In genomic region chr8:88646837-88647778, GRCm38 (mm10) we compare ENCODE assay signal across 8 mouse cellular contexts. TPM values are rescaled to one million over a fixed set of nuclear protein-coding genes. Genes with fewer than 3 reads are reported as not detected.
DNase-seq lines count a peak whose midpoint lies in the region; ATAC-seq and TF ChIP-seq lines count a peak whose summit lies in the region.

Gene Nod2 (plus strand): TSS chr8:88647315.

- in situ Hi-C loops in CH12.LX (cut with MboI; ENCODE audit: low pct_ligation_motif_present, low pct_unique_long_range_greater_than_20kb, low sequenced_read_pairs), result no loop called here

- H3K9ac ChIP-seq in CH12.LX (ENCODE audit: insufficient read depth, low read depth), result peak within 1 kb of the TSS; percentile 37
- H3K9ac ChIP-seq in embryonic facial prominence, embryonic 15.5 days, result peak within 1 kb of the TSS; percentile 35
- peak within 1 kb of the TSS; percentile 52 for H3K9ac ChIP-seq in heart, embryonic 12.5 days
- H3K9ac ChIP-seq in kidney, embryonic 14.5 days (ENCODE audit: low read depth, low read length), result peak within 1 kb of the TSS; percentile 55
- H3K9ac ChIP-seq in lung, postnatal 0 days (replicated peaks; ENCODE audit: low read depth), result peak within 1 kb of the TSS; percentile 26; the same call in 1 of the 2 replicates

- dilution Hi-C loops in CH12.LX (cut with MboI; ENCODE audit: extremely low pct_ligation_motif_present, extremely low pct_unique_long_range_greater_than_20kb, low sequenced_read_pairs), result no loop called here

- peak within 1 kb of the TSS; percentile 55 to 78 (median 65) for H3K4me3 ChIP-seq in CH12.LX (replicated peaks in 1 of 3; ENCODE audit: low read depth in 2 of 3, low read length in 2 of 3, poor library complexity in 1 of 3)
- peak within 1 kb of the TSS; percentile 43 for H3K4me3 ChIP-seq in embryonic facial prominence, embryonic 15.5 days (replicated peaks)
- peak within 1 kb of the TSS; percentile 45 for H3K4me3 ChIP-seq in heart, embryonic 12.5 days
- peak within 1 kb of the TSS; percentile 40 for H3K4me3 ChIP-seq in kidney, embryonic 14.5 days (ENCODE audit: low read length)
- peak within 1 kb of the TSS; percentile 36 for H3K4me3 ChIP-seq in lung, postnatal 0 days (ENCODE audit: low read depth, low read length)

- H3K4me2 ChIP-seq in CH12.LX (ENCODE audit: insufficient read depth, low read depth, poor library complexity, severe bottlenecking), result peak within 1 kb of the TSS; percentile 86
- H3K4me2 ChIP-seq in embryonic facial prominence, embryonic 15.5 days (replicated peaks), result peak within 1 kb of the TSS; percentile 65
- H3K4me2 ChIP-seq in heart, embryonic 12.5 days, result peak within 1 kb of the TSS; percentile 82
- H3K4me2 ChIP-seq in kidney, embryonic 14.5 days (replicated peaks; ENCODE audit: low read depth, low read length), result peak within 1 kb of the TSS; percentile 73
- H3K4me2 ChIP-seq in lung, postnatal 0 days (replicated peaks; ENCODE audit: low read depth, low read length), result peak within 1 kb of the TSS; percentile 69

- no peak; the same call in 1 of the 2 replicates for TF ChIP-seq EP300 in CH12.LX (IDR thresholded peaks at IDR 0.05; ENCODE audit: low read length)
- no peak for TF ChIP-seq EP300 in lung, postnatal 0 days (IDR thresholded peaks at IDR 0.05)

- DNase-seq in CH12.LX (ENCODE audit: extremely low read depth), result peak; percentile 82
- DNase-seq in adrenal gland, postnatal 4 days (ENCODE audit: low spot score in 2 of 2), result peak; percentile 54 to 67
- peak; percentile 88 for DNase-seq in lung, postnatal 0 days (ENCODE audit: low spot score)
- peak; percentile 66 for DNase-seq in ovary, adult 18-20 months (ENCODE audit: low spot score)
- peak; percentile 79 for DNase-seq in thymus, postnatal 25 days

- H3K4me1 ChIP-seq in CH12.LX (ENCODE audit: control insufficient read depth in 1 of 2, insufficient read depth in 2 of 2), result peaks cover 23 to 78% of the 10 kb centered on the region in 2 experiments
- H3K4me1 ChIP-seq in embryonic facial prominence, embryonic 15.5 days, result peaks cover 32% of the 10 kb centered on the region
- peaks cover 13% of the 10 kb centered on the region for H3K4me1 ChIP-seq in heart, embryonic 12.5 days (replicated peaks)
- peaks cover 4% of the 10 kb centered on the region; the same call in 1 of the 2 replicates for H3K4me1 ChIP-seq in kidney, embryonic 14.5 days (ENCODE audit: control insufficient read depth, insufficient read depth, low read length)
- H3K4me1 ChIP-seq in lung, postnatal 0 days (ENCODE audit: insufficient read depth, low read depth, low read length), result peaks cover 10% of the 10 kb centered on the region

- peaks cover 34% of the 10 kb centered on the region for H3K79me2 ChIP-seq in CH12.LX (replicated peaks; ENCODE audit: control insufficient read depth, extremely low read depth, insufficient read depth, poor library complexity, severe bottlenecking)

- H3K36me3 ChIP-seq in CH12.LX (replicated peaks in 1 of 2; ENCODE audit: control insufficient read depth in 1 of 2, insufficient read depth in 1 of 2, low read length in 1 of 2), result peaks cover 0 to 3% of the 10 kb centered on the region in 2 experiments
- no peaks in the 10 kb centered on the region for H3K36me3 ChIP-seq in embryonic facial prominence, embryonic 15.5 days
- H3K36me3 ChIP-seq in heart, embryonic 12.5 days, result no peaks in the 10 kb centered on the region
- no peaks in the 10 kb centered on the region for H3K36me3 ChIP-seq in kidney, embryonic 14.5 days (ENCODE audit: control insufficient read depth, insufficient read depth, low read length)
- H3K36me3 ChIP-seq in lung, postnatal 0 days (ENCODE audit: insufficient read depth, low read length), result no peaks in the 10 kb centered on the region

- 7% methylated on average over 33 of the region's 33 CpGs for WGBS in embryonic facial prominence, embryonic 15.5 days
- 12% methylated on average over 33 of the region's 33 CpGs for WGBS in heart, embryonic 12.5 days
- WGBS in kidney, embryonic 14.5 days, result 9% methylated on average over 33 of the region's 33 CpGs
- 9% methylated on average over 33 of the region's 33 CpGs for WGBS in lung, postnatal 0 days

- ATAC-seq in embryonic facial prominence, embryonic 15.5 days (ENCODE audit: insufficient number of reproducible peaks, low FRiP score, low TSS enrichment, low read depth), result peak; percentile 83
- peak; percentile 82; the same call in 1 of the 2 replicates for ATAC-seq in heart, embryonic 12.5 days (ENCODE audit: insufficient number of reproducible peaks, low FRiP score)
- ATAC-seq in kidney, embryonic 14.5 days (ENCODE audit: low FRiP score, low TSS enrichment), result peak; percentile 93
- ATAC-seq in lung, postnatal 0 days, result peak; percentile 95

- H3K9me3 ChIP-seq in CH12.LX (replicated peaks; ENCODE audit: low read length), result peaks cover 3% of the 10 kb centered on the region
- no peaks in the 10 kb centered on the region for H3K9me3 ChIP-seq in embryonic facial prominence, embryonic 15.5 days (replicated peaks)
- no peaks in the 10 kb centered on the region for H3K9me3 ChIP-seq in heart, embryonic 12.5 days (replicated peaks)
- no peaks in the 10 kb centered on the region for H3K9me3 ChIP-seq in kidney, embryonic 14.5 days (ENCODE audit: control insufficient read depth, low read length)
- H3K9me3 ChIP-seq in lung, postnatal 0 days (ENCODE audit: low read length), result no peaks in the 10 kb centered on the region

- no peak; a peak in 1 of 4 replicates for TF ChIP-seq CTCF in CH12.LX (conservative IDR thresholded peaks at IDR 0.05 in 1 of 2, IDR thresholded peaks at IDR 0.05 in 1 of 2; ENCODE audit: low read depth in 2 of 2, low read length in 2 of 2)
- no peak for TF ChIP-seq CTCF in lung, postnatal 0 days (IDR thresholded peaks at IDR 0.05)

- no peak for TF ChIP-seq RAD21 in CH12.LX (IDR thresholded peaks at IDR 0.05; ENCODE audit: low read depth, low read length)

- H3K27ac ChIP-seq in CH12.LX (ENCODE audit: insufficient read depth, low read depth), result peak within 1 kb of the TSS; percentile 94
- H3K27ac ChIP-seq in embryonic facial prominence, embryonic 15.5 days (replicated peaks), result no peak within 1 kb of the TSS
- no peak within 1 kb of the TSS for H3K27ac ChIP-seq in heart, embryonic 12.5 days (ENCODE audit: poor library complexity, severe bottlenecking)
- H3K27ac ChIP-seq in kidney, embryonic 14.5 days (ENCODE audit: low read depth, low read length), result no peak within 1 kb of the TSS
- H3K27ac ChIP-seq in lung, postnatal 0 days (ENCODE audit: low read length), result no peak within 1 kb of the TSS

- TF ChIP-seq POLR2A in CH12.LX (IDR thresholded peaks at IDR 0.05; ENCODE audit: low read depth, low read length), result peak; percentile 75

- H3K27me3 ChIP-seq in CH12.LX (replicated peaks), result no peaks in the 10 kb centered on the region
- H3K27me3 ChIP-seq in embryonic facial prominence, embryonic 15.5 days, result no peaks in the 10 kb centered on the region
- H3K27me3 ChIP-seq in heart, embryonic 12.5 days (replicated peaks), result peaks cover 29% of the 10 kb centered on the region
- no peaks in the 10 kb centered on the region; the same call in 1 of the 2 replicates for H3K27me3 ChIP-seq in kidney, embryonic 14.5 days (ENCODE audit: control insufficient read depth, insufficient read depth, low read length)
- no peaks in the 10 kb centered on the region for H3K27me3 ChIP-seq in lung, postnatal 0 days (replicated peaks; ENCODE audit: insufficient read depth, low read length)

TF ChIP-seq in CH12.LX, 34 proteins besides CTCF, POLR2A, EP300 and RAD21 (continues in another document):
- TF ChIP-seq E2F4 (IDR thresholded peaks at IDR 0.05; ENCODE audit: insufficient replicate concordance, low read depth, low read length), result no peak
- peak; percentile 54; the same call in 1 of the 2 replicates for TF ChIP-seq TCF12 (IDR thresholded peaks at IDR 0.05; ENCODE audit: low read depth, low read length)
- TF ChIP-seq RCOR1 (conservative IDR thresholded peaks at IDR 0.05; ENCODE audit: low read depth, low read length), result no peak
- TF ChIP-seq CHD2 (IDR thresholded peaks at IDR 0.05; ENCODE audit: low read length), result peak; percentile 20; the same call in 1 of the 2 replicates
- 0 out of 2 replicates have a peak, but pooled peaks have one; percentile 30 for TF ChIP-seq CHD1 (IDR thresholded peaks at IDR 0.05; ENCODE audit: low read depth, low read length)
- TF ChIP-seq TBP (conservative IDR thresholded peaks at IDR 0.05; ENCODE audit: low read depth, low read length), result no peak
- TF ChIP-seq ETS1 (conservative IDR thresholded peaks at IDR 0.05; ENCODE audit: low read depth, low read length), result peak; percentile 58; the same call in 1 of the 2 replicates
- peak; percentile 52; the same call in 1 of the 2 replicates for TF ChIP-seq MAZ (IDR thresholded peaks at IDR 0.05; ENCODE audit: low read depth, low read length)
- no peak for TF ChIP-seq ZKSCAN1 (IDR thresholded peaks at IDR 0.05; ENCODE audit: borderline replicate concordance, low read depth, low read length)
- TF ChIP-seq ZMIZ1 (IDR thresholded peaks at IDR 0.05; ENCODE audit: low read depth, low read length), result peak; percentile 58
- TF ChIP-seq USF1 (IDR thresholded peaks at IDR 0.05; ENCODE audit: low read depth, low read length), result no peak
- no peak for TF ChIP-seq POLR2AphosphoS2 (IDR thresholded peaks at IDR 0.05; ENCODE audit: low read depth, low read length)
- no peak for TF ChIP-seq USF2 (conservative IDR thresholded peaks at IDR 0.05; ENCODE audit: low read depth, low read length)
- peak; percentile 2; the same call in 1 of the 2 replicates for TF ChIP-seq MAX (IDR thresholded peaks at IDR 0.05; ENCODE audit: low read length)
- TF ChIP-seq SMC3 (IDR thresholded peaks at IDR 0.05; ENCODE audit: low read depth, low read length), result no peak
- TF ChIP-seq MEF2A (IDR thresholded peaks at IDR 0.05; ENCODE audit: borderline replicate concordance, low read depth, low read length), result no peak
- no peak for TF ChIP-seq HCFC1 (IDR thresholded peaks at IDR 0.05; ENCODE audit: low read depth, low read length)
- no peak for TF ChIP-seq UBTF (IDR thresholded peaks at IDR 0.05; ENCODE audit: low read depth, low read length)
- TF ChIP-seq PAX5 (IDR thresholded peaks at IDR 0.05; ENCODE audit: low read length), result no peak
- TF ChIP-seq NELFE (IDR thresholded peaks at IDR 0.05; ENCODE audit: low read depth, low read length), result peak; percentile 43
- no peak for TF ChIP-seq JUND (conservative IDR thresholded peaks at IDR 0.05; ENCODE audit: low read depth, low read length)

RNA-seq across cellular contexts. Expression of gene Nod2, which starts in this region (rescaled TPM):
- 10.9 and 11.7 TPM in 2 replicates for total RNA-seq in CH12.LX (2012; rRNA removed)
- total RNA-seq in CH12.LX (2014; rRNA removed), result 3.5 and 4.3 TPM in 2 replicates
- polyA plus RNA-seq in CH12.LX (2012; ENCODE audit: insufficient read length, low read depth), result 7.5 and 7.7 TPM in 2 replicates
- total RNA-seq in adrenal gland, postnatal 4 days (2021), result 1 to 10 TPM; 1.1 to 1.8 TPM
- 0.55 and 0.64 TPM in 2 replicates for polyA plus RNA-seq in embryonic facial prominence, embryonic 15.5 days (2015; fragmentation: Nextera tagmentation; extraction: Ambion mirVana)
- 0.10 and 0.17 TPM in 2 replicates for polyA plus RNA-seq in heart, embryonic 12.5 days (2016; fragmentation: Nextera tagmentation; extraction: Ambion mirVana)
- polyA plus RNA-seq in kidney, embryonic 14.5 days (2014; fragmentation: Nextera tagmentation; extraction: Ambion mirVana), result 0.11 and 0.15 TPM in 2 replicates
- 0.27 and 0.31 TPM in 2 replicates for polyA plus RNA-seq in lung, postnatal 0 days (2015; fragmentation: Nextera tagmentation; extraction: Ambion mirVana)

Comparison
In these comparisons a context has a peak if more than half of its experiments do, and no peak if none do; other contexts are left out.
1. Peak in ATAC-seq, H3K4me3 ChIP-seq, H3K9ac ChIP-seq and H3K4me2 ChIP-seq in embryonic facial prominence, embryonic 15.5 days; RNA of the gene not detected or under 1 TPM.
2. Peak in ATAC-seq, H3K4me3 ChIP-seq, H3K9ac ChIP-seq and H3K4me2 ChIP-seq in heart, embryonic 12.5 days; RNA of the gene not detected or under 1 TPM.
3. Peak in ATAC-seq, H3K4me3 ChIP-seq, H3K9ac ChIP-seq and H3K4me2 ChIP-seq in kidney, embryonic 14.5 days; RNA of the gene not detected or under 1 TPM.
4. Peak in DNase-seq, ATAC-seq, H3K4me3 ChIP-seq, H3K9ac ChIP-seq and H3K4me2 ChIP-seq in lung, postnatal 0 days; RNA of the gene not detected or under 1 TPM.